Mouse (Mus musculus) CD8-positive naive resting alpha-beta T cell, adult 2 months (primary cell): Measurements from ENCODE around the gene Gm3952.
A peak's percentile ranks its signal among the peaks of the same experiment; 100 is the strongest.

Experiments
- DNase-seq, 2 experiments: peaks; one replicate each; pipeline ENCODE4 v3.0.0; 2022; ENCODE audit warnings: low read depth in 2 of 2, low spot score in 2 of 2

The Gm3952 gene

DNA sequence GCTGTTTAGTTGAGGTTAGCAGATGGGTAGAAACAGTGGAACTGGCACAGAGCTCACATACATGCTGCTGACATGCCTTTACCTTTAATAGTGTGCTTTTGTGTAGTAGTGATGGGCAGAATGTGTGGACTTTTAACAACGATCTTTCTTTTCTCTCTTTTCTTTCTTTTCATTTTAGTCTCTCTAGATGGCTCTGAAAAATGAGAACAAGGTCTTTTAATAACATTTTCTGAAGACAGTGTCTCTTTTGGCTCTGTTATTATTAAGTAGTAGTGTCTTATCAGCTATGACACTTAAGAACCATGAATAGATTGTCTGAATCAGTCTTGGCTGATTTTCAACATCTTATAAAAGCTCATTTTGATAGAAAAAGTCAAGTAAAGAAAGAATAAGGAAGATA, at the start of gene Gm3952:
Gene Gm3952, minus strand, starts transcription at position 101 of the 400 bp plus-strand sequence.
- DNase-seq: no peak

DNA sequence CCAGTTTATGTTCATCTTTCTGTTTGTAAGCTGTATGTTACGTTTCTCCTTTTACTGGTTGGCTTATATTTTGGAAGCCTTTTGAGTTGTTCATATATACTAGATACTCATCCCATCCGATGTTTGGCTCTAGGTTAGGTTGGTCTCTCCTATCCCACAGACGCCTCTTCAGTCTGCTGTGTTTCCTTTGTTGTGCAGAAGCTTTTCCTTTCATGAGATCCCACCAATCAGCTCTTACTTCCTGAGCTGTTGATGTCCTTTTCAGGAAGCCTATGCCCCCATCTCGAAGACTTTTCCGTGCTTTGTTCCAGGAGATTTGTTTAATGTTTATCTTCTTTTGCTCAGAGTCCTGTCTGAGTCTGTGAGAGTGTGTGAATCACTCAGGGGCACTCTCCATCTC, 45.3 kb upstream of the Gm3952 start:
- DNase-seq: no peak

DNA sequence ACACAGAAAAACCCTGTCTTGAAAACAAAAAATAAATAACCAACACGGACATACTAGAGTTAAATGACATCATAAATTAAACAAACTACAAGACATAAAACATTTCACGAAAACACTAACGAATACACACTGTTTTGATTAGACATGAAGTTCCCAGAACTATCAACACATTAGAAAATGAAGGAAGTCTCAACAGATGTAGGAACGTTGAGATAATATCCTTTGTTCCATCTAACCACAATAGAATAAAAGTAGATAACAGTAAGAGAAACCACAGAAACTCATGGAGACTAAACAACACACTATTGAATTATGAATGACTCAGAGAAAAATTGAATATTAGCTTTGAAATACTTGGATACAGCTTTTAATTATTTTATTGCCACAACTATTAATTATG, 14.0 kb upstream of the Gm3952 start:
- DNase-seq: no peak

DNA sequence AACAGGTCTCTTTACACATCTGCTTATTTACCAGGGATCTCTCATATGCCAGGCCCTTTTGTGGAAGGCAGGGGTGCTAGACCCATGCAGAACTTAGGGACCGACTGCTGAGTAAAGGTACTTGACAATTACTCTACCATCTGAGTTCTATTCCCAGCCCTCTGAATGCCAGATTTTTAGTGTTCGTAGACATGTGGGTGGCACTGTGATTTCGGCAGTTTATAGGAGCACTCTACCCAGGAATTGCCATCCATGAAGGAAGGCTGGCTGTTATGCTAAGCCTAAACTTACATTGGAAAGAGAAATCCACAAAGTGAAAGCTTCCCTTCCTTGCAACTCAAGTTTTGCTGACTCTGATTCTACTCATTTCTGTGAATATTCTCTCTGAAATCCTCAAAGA, 62.8 kb downstream of the Gm3952 start:
- no peak for DNase-seq

DNA sequence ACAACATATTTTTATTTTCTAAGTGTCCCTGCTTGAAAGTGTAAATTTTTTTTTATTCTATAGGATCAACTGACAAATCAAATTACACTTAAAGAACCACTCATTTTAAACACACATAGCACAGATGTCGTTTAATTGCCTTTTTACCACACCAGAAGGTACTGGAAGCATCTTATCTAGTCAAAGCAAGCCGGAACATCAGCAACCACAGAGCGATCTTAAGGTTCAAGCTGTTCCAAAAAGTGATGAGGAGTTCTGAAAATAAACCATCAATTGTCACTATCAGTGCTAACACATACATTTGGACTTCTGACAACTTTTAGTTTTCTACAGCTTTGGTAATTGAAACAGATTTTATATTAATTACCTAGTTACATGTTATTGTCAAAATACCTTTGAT, 64.4 kb downstream of the Gm3952 start:
- no peak for DNase-seq

DNA sequence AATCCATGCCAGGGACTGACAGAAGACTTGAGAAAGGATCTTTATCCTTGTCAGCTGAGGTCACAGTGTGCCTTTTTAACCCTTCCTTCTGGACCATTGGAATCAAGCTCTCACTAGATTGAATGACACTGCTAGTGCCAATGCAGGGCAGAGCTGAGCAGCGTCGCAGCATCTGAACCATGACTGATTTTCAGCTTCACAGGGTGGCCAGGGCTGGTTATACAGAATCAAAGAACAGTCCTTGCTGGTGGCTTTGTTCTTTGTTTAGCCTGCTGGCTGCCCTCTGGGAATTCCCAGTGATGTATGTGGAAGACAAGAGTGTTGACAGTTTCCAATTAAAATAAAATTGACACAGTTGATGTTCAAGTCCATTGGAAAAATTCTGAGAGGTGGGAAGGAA, 66.2 kb downstream of the Gm3952 start:
- DNase-seq: no peak

DNA sequence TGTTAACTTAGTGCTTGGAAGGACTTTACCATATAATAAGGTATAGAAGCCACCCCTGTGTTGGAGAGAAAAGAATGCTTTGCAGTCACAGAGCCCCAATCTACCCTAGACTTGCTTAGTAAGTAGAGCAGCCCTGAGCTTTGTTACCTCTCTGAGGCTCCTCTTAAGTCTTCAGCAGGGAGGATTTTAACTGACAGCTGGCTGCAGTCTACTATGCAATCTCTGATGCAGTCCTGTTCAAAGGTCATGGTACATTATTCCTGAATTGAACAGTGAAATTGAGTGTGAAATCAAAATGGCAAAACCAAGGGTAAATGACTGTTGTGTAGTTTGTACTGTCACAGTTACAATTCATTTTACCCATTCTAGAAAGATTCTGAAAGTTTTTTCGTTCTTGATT, 71.3 kb downstream of the Gm3952 start:
- DNase-seq: no peak

DNA sequence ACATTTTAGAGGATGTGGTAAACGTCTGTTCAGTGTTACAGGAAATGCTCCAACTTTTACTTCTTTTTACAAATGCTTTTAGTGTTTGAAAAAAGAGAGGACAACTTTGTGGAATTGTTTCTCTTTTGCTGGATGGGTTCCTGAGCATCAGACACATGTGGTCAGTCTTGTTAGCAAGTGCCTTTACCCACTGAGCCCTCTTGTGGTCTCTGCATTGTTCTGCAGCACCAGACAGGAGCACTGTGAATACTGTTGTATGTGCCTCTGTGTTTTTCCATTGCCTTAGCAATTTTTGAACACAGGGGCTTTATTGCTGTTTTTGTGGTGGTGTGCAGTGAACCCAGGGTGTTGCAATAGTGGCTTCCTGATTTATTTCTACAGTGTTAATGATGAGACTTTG, 73.7 kb downstream of the Gm3952 start:
- DNase-seq: no peak

DNA sequence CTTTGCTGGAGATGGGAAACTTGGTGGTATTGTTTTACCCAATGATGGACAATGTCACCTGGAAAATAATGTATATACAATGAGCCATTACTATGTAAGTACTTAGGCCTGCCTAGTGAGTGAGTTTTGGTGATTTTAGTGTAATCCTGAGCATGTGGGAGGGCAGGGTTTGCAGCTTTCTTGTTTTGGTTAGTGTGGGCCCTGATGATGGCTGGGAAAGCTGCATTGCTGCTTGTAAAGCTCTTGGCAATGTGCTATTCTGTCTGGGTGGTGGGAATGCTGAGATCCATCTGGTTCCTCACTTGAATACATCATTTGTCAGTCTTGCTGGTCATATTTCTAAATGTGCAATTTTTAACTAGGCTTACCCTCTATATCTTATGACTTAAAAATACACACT, 82.3 kb downstream of the Gm3952 start:
- DNase-seq: no peak

DNA sequence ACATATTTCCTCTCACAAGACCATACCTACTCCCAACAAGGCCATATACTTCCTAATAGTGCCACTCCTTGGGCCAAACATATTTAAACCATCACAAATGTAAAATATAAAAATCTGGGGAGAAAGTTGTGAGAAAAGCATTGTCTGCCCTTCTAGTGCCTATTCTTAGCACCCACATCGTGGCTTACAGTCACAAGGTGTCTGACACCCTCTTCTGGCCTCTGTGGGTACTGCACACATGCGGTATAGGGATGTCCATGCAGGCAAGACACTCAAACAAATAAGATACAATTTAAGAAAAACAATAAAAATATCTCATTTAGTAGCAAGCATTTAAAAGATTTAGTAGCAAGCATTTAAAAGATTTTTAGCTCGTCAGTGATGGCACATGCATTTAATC, 89.2 kb downstream of the Gm3952 start:
- peak; percentile 69 to 80 for DNase-seq

DNA sequence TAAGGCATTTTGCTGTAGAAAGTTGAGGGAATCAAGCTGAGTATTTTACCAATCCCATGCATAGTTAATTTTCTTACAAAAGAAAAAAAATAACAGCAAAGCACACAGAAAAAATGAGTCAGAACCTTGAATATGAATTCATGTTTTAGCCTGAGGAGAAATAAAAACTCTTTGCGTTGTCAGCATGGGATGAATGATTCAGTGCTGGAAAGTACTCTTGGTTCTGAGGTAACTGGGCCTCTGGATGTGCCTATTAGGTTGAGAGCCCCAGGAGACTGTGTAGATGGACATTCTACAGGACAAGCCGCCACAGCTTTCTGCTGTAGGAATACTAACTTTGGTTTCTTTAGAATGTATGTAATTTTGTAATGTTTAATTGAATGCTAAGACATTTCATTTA, 93.7 kb downstream of the Gm3952 start:
- no peak for DNase-seq

DNA sequence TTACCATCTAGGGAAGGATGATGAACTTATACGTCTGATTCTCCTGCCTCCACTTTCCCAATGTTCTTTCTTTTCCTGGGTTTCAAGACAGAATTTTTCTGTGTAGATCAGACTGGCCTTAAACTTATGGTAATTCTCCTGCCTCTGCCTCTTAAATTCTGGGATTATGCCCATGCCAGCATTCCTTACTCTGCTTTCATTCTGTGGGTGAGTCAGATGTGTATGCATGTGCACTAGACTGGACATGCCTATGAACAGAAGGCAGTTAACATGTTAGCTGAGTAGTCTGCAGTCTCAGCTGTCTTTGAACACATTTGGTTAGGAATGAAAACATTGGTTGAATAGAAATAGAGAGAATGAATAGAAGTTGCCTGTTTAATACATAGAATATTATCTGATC, 94.1 kb downstream of the Gm3952 start:
- DNase-seq: no peak

DNA sequence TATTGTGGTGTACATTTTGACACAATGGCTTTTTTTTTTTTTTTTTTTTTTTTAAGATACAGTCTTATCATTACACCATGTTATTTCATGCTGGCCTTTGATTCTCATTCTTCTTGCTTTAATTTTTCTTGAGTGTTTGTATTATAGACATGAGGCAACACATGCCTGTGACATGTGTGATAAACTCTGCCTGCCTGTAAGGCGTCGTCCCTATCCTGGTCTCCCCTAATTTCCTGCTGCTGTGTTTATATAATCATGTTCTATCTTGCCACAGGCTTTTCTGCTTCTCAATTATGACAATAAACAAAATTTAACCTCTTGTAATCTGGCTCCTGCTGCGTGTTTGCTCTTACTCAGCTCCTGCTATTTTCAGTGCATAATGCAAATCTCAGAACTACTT, 100.5 kb downstream of the Gm3952 start:
- no peak for DNase-seq

DNA sequence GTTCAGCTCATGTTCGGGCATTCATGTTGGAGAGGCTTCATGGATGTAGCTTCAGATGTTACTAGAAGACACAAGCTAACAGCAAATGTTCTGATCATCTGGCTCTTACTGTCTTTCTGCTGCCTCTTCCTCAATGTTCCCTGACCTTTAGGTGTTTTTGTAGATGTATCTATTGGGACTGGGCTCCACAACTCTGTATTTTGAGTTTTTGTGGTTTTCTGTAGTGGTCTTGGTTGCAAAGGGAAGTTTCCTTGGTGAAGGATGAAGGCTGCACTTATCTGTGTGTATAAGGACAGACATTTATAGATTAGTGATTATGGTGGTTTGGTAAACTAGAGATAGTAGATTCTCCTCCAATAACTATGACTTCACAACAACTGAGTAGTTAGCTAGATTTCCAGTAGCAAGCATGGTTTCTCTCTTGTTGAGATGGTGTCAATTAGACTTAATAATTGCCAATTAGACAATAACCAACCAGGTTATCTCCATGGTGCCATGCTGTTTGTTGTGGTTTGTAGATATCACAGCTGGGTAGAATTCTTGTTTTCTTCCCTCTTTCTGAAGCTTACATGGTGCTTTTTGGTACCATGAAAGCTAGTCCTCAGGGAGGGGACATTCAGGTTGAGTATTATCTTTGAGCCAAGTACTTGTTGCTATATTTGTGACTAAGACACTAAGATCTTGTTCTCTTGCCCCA, 101.6 kb downstream of the Gm3952 start:
- no peak for DNase-seq
